Mouse (Mus musculus) testis, postnatal 14 days (tissue): ENCODE results near the gene Babam2.
A peak's percentile ranks its signal among the peaks of the same experiment; 100 is the strongest.

ENCODE experiments used
- DNase-seq: peaks from one replicate; pipeline ENCODE4 v3.0.0; 2021; ENCODE audit warnings: low spot score

Gene Babam2

DNA sequence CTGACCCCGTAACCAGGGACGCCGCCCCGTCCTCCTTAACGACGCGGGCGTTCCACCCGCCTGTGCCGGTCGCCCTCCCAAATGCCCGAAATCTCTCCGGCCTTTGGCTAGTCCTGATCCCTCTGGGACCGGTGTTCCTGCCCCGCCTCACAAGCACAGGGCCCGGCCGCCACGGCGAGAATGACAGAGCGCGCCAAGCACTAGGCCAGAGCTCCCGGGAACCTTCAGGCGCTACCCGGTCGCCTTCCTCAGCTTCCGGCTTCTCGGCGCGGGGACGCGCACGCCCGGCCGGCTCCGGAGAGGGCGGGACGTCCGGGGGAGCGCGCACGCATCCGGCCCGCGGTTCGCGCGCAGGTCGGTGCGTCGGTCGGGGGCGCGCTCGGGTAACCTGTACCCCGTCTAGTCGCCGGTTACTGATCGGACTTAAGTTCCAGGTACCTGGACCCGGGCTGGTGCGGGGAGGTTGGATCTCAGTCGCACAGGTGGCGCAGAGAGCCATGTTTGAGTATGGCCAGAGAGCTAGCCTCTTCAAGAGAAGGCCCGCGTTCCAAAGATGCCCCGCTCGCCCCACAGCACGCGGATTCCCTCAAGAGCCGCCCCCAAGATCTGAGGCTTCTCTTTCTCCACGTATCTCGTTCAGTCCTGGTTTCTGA lies at the start of gene Babam2:
Gene Babam2, plus strand, starts transcription at position 41 of the 653 bp plus-strand sequence.
- peak; percentile 92 for DNase-seq

DNA sequence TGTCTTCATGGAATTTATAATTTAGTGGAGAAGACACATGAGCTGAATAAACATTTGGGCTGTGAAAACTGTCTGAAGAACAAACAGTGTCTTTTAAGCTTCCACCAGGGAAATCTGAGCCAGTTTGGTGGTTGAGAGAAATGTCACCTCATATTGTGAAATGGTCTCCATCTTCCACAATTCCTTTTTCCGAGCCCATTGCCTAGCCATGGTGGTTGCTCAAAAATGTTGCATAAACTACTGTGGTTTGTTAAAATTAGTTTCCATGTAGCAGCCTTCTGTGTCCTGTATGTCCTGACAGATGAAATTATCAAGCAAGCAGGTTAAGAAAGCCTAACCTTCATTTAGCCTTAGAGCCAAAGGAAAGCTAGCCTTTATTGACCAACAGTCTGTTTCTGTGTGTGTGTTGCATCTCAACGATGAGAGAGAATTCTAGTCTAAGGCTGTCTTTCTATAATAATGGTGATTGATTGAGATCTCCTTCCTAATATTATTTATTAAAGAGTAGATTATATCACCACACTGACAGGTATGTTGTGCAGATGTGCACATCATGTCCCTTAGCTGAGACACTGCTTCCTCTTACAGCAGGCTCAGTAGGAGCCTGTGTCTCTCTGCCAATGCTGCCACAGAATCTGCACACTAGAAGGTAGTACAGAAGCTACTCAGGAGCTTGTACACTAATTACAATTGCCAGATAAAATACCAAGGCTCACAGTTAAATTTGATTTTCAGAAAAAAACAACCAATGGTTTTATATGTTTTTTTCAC lies 46.8 kb upstream of the Babam2 start:
- no peak for DNase-seq

DNA sequence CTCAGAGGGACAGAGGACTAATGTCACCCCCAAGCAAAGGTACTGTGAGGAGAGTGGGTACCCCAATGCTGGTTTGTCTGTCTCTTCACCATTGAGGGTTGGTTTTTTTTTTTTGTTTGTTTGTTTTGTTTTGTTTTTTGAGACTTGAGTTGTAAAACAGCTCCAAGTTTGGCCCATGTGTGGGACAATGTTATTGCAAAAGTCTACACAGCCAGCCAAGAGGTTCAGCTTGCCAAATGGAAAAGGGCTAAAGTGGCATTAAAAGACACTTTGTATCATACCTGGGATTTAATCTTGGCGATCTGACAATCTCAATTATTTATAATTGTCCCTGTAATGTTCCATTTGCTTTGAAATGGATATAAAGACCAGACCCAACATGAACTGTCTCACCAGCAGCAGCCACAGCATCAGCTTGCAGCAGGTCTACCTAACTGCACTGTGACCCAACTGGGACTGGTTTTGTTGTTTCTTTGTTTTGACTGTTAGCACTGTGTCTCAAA lies 41.7 kb upstream of the Babam2 start:
- no peak for DNase-seq

DNA sequence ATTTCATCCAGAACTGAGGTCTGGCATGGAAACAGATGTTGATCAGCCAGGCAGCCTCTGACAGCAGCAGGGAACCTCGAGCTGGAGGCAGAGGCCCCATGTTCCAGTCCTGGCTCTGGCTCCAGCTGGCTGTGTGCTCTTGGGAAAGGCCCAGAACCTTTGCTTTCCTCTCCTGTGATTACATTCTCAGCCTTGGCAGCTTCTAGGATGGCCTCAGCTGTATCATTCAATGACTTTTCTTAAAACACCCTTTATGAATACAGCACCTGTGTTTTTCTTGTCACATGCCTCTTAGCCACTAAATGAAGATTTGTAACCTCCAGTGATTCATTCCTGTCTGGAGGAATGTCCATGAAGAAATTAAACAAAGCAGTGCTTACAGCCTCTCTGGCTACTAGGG lies 31.3 kb upstream of the Babam2 start:
- no peak for DNase-seq

- DNase-seq, result no peak
Observed at GRCm38 (mm10) chr5:31668325-31668968, 29.0 kb upstream of the Babam2 start.

DNA sequence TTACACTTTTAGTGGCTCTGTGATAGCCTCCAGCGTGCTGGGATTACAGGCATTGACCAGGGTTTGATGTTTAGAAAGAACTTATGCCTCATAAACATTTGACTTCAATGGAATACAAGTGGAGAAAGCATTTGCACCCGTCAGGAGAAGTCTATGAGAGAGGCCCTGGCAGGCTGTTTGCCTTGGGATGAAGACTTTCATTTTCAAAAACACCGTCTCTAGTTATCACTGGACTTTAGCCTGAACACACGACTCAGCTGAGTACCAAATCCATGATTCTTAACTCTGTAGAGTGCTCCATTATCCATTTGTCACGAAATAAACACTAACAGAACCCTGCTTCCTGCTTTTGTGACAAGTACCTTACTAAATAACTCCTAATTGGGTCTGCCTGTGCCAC lies 27.5 kb upstream of the Babam2 start:
- DNase-seq, result no peak

GRCm38 (mm10) chr5:31671137-31671536 lies 26.3 kb upstream of the Babam2 start:
- no peak for DNase-seq

DNA sequence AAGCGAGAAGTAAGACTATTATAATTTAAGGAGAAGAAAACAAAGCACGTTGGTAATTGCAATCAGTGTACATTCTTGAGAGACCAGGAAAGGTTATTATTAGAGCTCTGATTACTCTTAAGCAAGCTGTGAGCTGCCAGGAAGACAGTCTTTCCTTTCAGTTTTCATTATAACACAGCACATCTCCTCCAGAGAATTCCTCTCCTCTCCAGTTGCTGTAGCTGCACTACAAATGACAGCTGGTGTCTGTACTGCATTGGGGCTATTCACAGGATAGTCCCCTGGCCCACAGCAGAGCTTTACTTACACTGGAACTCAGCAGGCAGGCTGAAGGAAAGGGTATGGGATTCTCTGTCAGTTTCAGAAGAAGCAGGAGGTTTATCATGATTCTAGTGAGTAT lies 24.1 kb upstream of the Babam2 start:
- DNase-seq, result no peak

DNA sequence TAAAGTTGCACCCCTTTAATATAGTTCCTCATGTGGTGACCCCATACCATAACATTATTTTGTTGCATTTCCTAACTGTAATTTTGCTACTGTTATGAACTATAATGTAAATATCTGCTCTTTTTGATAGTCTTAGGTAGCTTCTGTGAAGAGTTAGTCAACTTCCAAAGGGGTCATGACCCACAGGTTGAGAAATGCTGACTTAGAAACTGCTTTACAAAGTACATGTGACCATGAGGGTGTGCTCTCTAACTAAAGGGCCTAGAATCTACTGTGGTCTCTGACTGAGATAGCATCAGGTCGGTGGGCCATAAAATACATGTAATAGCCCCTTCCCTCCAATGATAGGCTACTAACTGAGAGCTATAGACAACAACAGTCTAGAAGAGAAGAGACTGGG lies 19.5 kb upstream of the Babam2 start:
- DNase-seq, result no peak

GRCm38 (mm10) chr5:31680183-31680582 lies 17.3 kb upstream of the Babam2 start:
- no peak for DNase-seq

- no peak for DNase-seq
Observed at GRCm38 (mm10) chr5:31682305-31682704, 15.2 kb upstream of the Babam2 start.

GRCm38 (mm10) chr5:31686040-31686439 lies 11.4 kb upstream of the Babam2 start:
- DNase-seq, result no peak

GRCm38 (mm10) chr5:31687972-31688371 lies 9.5 kb upstream of the Babam2 start:
- DNase-seq, result no peak

GRCm38 (mm10) chr5:31693191-31693590 lies 4.3 kb upstream of the Babam2 start:
- DNase-seq, result no peak

DNA sequence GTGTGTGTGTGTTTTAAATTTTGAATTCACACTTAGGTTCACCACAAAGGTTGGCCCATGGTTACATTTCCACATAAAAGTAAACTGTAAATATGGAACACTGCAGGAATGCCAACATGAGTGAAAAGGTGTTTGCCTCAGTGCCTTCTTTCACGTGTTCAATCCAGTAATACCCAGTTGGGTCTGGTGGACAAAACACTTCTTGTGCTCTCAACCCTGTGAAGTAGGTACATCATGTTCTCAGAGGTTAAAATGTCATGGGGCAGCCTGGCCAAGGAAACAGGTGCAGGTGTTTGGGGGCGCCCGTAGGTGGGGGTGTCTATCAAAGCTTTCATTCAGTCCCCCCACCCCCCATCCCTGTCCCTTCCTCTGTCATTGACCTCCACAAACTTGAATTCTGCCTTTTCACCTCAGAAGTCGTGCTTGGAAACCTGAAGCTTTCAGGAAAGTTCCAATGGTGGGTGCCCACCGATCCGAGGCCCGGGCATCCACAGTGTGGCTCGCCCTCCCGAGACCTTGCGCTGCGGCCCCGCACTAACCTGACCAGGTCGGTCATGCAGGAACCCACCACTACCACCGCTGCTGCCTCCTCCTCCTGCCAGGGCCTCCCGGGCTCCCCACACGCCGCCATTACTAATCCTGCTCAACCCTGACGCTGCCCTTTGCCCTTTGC lies 377 bp upstream of the Babam2 start, which contains the start of gene Rbks:
Gene Rbks, minus strand, starts transcription at position 657 of the 673 bp plus-strand sequence.
- peak; percentile 31 for DNase-seq

- peak; percentile 84 for DNase-seq
Observed at GRCm38 (mm10) chr5:31698297-31698726, 828 bp downstream of the Babam2 start.

DNA sequence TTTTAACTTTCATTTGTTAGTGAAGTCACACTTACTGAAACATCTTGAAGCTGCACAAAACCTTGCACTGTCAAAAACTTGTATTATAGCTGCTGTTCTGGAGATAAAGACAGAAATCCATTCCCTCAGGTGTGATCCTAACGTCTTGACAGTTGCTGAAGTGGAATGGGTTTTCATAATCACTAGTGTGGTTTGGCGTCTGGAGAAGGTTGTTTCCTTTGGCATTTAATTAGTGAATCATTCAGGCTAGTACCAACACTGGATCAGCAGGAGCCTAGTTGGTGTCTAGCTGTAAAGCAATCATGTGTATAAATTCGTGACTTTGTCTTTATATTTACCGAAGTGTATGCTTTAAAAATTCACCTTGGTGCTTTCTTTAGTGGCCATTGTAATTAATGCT lies 1.4 kb downstream of the Babam2 start:
- no peak for DNase-seq

DNA sequence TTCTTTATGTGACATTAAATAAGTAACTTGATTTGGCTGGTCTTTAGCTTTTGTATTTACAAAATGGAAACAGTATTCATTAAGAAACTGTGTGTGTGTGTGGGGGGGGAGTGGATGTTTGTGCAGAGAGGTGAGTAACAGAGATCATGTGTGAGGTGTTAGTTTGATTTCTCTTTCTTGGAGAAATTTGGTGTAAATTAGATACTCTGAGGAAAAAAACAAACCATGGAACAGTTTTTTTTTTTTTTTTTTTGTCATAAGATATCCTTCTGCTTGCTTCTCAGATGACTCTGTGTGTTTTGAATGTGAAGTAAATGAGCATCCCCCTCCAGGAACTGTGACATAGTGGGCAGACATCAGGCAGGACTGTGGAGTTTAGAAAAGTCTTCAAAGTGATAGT lies 1.9 kb downstream of the Babam2 start:
- no peak for DNase-seq

- no peak for DNase-seq
Observed at GRCm38 (mm10) chr5:31704971-31705370, 7.5 kb downstream of the Babam2 start.

DNA sequence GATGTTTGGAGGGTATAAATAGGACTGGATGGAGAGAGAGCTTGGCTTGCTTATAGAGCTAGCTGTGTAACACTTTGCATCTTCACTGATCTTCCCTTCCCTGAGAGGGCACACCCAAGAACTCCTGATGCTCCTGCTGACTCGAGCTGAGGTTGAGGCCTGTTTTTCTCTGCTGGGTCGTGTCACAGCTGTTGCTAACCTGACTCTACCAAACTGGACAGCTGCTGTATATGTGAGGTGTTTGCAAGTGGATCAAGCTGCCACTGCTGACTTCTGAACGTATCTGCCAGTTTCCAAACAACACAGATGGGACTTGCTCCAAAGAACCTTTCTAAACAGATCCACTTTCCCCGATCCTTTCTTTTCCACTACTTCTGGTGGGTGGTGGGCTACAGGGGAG lies 9.3 kb downstream of the Babam2 start:
- DNase-seq, result no peak

DNA sequence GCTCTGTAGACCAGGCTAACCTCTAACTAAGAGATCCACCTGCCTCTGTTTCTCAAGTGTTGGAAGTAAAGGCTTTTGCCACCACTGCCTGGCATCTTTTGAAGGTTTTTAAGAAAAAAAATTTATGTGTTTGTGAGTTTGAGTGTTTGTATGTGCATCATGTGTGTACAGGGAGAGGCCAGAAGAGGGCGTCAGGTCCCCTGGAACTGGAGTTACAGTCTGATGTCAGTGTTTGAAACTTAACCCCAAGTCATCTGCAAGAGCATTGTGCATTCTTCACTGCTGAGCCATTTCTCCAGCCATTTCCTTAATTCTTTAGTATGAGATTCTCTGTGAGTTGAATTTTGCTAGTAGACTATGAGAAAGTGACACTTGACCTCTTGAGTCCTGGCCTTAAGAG lies 11.9 kb downstream of the Babam2 start:
- no peak for DNase-seq

- DNase-seq, result no peak
Observed at GRCm38 (mm10) chr5:31713280-31713711, 15.8 kb downstream of the Babam2 start.
